Mouse (Mus musculus): ENCODE results near the gene Acpp. TPM values are rescaled to one million over a fixed set of nuclear protein-coding genes. Genes with fewer than 3 reads are reported as not detected.
A peak's percentile ranks its signal among the peaks of the same experiment; 100 is the strongest.

Gene Acpp
- total RNA-seq, 2 experiments from 2014 or later = not detected

- no peak for DNase-seq
These were observed 32.7 kb downstream of the Acpp start for GRCm38 (mm10) chr9:104304800-104305199.

GRCm38 (mm10) chr9:104304376-104304775 is 33.2 kb downstream of the Acpp start:
- no peak for DNase-seq

- no peak for DNase-seq
These were observed 37.0 kb downstream of the Acpp start for GRCm38 (mm10) chr9:104300569-104300968.

- DNase-seq = no peak
These were observed 40.5 kb downstream of the Acpp start for GRCm38 (mm10) chr9:104297041-104297440.

- DNase-seq = no peak
These were observed 52.6 kb downstream of the Acpp start for GRCm38 (mm10) chr9:104284934-104285333.

GRCm38 (mm10) chr9:104282536-104282935 is 55.0 kb downstream of the Acpp start:
- DNase-seq = no peak

- peak; percentile 26 for DNase-seq
These were observed 55.8 kb downstream of the Acpp start for GRCm38 (mm10) chr9:104281737-104282136.

- DNase-seq = no peak
These were observed 56.6 kb downstream of the Acpp start for GRCm38 (mm10) chr9:104280725-104281495.

GRCm38 (mm10) chr9:104277528-104278162 is 59.9 kb downstream of the Acpp start:
- DNase-seq = no peak

- DNase-seq = no peak
These were observed 62.3 kb downstream of the Acpp start for GRCm38 (mm10) chr9:104275084-104275785.

GRCm38 (mm10) chr9:104272057-104272456 is 65.5 kb downstream of the Acpp start:
- DNase-seq = no peak

GRCm38 (mm10) chr9:104271642-104272041 is 65.9 kb downstream of the Acpp start:
- DNase-seq = no peak

GRCm38 (mm10) chr9:104269944-104270343 is 67.6 kb downstream of the Acpp start:
- DNase-seq = no peak

GRCm38 (mm10) chr9:104269349-104269871 is 68.1 kb downstream of the Acpp start:
- no peak for DNase-seq

- DNase-seq = no peak
These were observed 73.0 kb downstream of the Acpp start for GRCm38 (mm10) chr9:104264567-104264966.

- peak; percentile 99 for DNase-seq
These were observed 74.7 kb downstream of the Acpp start, which contains the start of gene Dnajc13 for GRCm38 (mm10) chr9:104262823-104263352. TSS of gene Dnajc13 (minus strand) at chr9:104262930.

GRCm38 (mm10) chr9:104262016-104262762 is 75.4 kb downstream of the Acpp start:
- no peak for DNase-seq

GRCm38 (mm10) chr9:104260306-104260705 is 77.2 kb downstream of the Acpp start:
- DNase-seq = no peak

- DNase-seq = no peak
These were observed 81.5 kb downstream of the Acpp start for GRCm38 (mm10) chr9:104256085-104256484.

- no peak for DNase-seq
These were observed 83.0 kb downstream of the Acpp start for GRCm38 (mm10) chr9:104254408-104255180.

GRCm38 (mm10) chr9:104252637-104253036 is 84.9 kb downstream of the Acpp start:
- DNase-seq = no peak
